Mouse (Mus musculus) MEL (cell line): ENCODE results near the gene Zfp408.

Experiments used
- CTCF ChIP-seq, 3 experiments: IDR thresholded peaks in 2 of 3; conservative IDR thresholded peaks in 1 of 3; 2 replicates each; pipeline ENCODE4 v1.5.1; 2011 to 2012; ENCODE audit warnings: low read length in 3 of 3, low read depth in 2 of 3, mild to moderate bottlenecking in 2 of 3, improper control_type of control experiment in 1 of 3, inconsistent platforms in 1 of 3, mixed read lengths in 1 of 3, moderate library complexity in 1 of 3; ENCODE audit not compliant: control insufficient read depth in 1 of 3, insufficient read depth in 1 of 3, poor library complexity in 1 of 3, severe bottlenecking in 1 of 3
- POLR2A ChIP-seq, 2 experiments: IDR thresholded peaks; 2 replicates each; pipeline ENCODE4 v1.6.1; 2011 to 2012; ENCODE audit warnings: low read length in 2 of 2, mild to moderate bottlenecking in 2 of 2, control low read depth in 1 of 2, improper control_type of control experiment in 1 of 2, low read depth in 1 of 2, moderate library complexity in 1 of 2; ENCODE audit not compliant: control insufficient read depth in 1 of 2, insufficient read depth in 1 of 2, poor library complexity in 1 of 2
- USF1 ChIP-seq: IDR thresholded peaks from 2 replicates; pipeline ENCODE4 v1.6.1; 2014; ENCODE audit warnings: low read depth, mild to moderate bottlenecking, inconsistent platforms, low read length, improper control_type of control experiment, moderate library complexity

DNA sequence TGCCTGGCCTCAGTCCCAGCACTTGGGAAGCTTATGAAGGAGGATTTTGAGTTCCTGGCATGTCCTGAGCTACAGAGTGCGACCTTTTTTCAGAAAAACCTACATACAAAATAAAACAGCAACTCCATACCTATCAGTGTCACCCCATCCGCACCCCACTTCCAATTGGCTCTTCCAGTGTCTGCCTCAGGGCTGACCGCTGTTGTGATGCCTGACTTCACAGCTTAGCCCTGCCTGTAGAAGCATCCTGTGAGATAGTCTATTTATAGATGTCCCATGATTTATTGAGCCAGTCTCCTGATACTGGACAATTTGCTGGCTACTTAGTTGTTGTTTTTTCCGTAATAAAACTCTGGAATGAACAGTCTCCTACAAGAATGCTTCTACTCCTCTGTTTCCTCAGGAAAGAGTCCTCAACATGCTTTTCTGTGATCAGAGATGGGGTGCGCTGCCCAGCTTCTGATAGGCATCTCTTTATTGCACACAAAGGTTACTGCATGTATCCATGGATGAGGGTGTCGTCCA is 16.9 kb upstream of the Zfp408 start:
- TF ChIP-seq CTCF (IDR thresholded peaks at IDR 0.05 in 2 of 3, conservative IDR thresholded peaks at IDR 0.05 in 1 of 3; ENCODE audit: control insufficient read depth in 1 of 3, insufficient read depth in 1 of 3, low read depth in 2 of 3, low read length in 3 of 3, poor library complexity in 1 of 3, severe bottlenecking in 1 of 3) = no peak
- no peak for TF ChIP-seq USF1
- TF ChIP-seq POLR2A (IDR thresholded peaks at IDR 0.05; ENCODE audit: control insufficient read depth in 1 of 2, insufficient read depth in 1 of 2, low read depth in 1 of 2, low read length in 2 of 2, poor library complexity in 1 of 2) = no peak
